In the genomic region with DNA sequence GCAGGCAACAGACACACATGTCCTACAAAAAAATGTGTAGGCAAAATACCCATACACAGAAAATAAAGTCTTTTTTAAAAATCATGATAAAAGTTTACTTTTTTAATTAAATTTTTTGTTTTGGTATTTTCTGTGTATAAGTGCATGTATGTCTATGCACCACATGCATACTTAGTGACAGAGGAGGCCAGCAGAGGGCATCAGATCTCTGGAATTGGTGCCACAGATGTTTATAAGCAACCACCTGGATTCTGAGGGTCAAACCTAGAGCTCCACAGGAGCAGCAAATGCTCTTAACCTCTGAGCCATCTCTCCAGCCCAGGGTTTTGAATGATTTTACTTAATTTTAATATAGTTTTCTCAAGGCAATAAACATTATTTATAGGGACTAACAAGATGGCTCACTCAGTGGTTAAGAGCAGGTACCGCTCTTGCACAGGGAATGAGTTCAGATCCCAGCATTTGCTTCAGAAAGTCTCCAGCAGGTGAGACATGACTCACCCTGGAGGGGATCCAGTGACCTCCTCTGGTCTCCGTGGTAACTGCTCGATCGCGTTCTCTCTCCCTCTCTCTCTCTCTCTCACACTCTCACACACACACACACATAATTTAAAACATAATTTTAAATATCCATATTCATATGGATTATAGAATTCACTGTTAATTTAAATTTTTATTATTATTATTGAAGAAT, we compare ENCODE assay signal across 9 mouse cellular contexts. TPM values are rescaled to one million over a fixed set of nuclear protein-coding genes. Genes with fewer than 3 reads are reported as not detected.
A peak's percentile ranks its signal among the peaks of the same experiment; 100 is the strongest.
DNase-seq lines count a peak whose midpoint lies in the region; ATAC-seq and TF ChIP-seq lines count a peak whose summit lies in the region.
"Had no signal": no experiment of that assay in that cellular context is flagged by ENCODE, and none has a peak within 500 bp of the region (broad histone marks: within the 10 kb centered on the region; RNA-seq: fewer than 3 reads in every experiment).

No protein-coding gene starts in this region.

- H3K27ac ChIP-seq in heart, postnatal 0 days (ENCODE audit: low read depth), result no peak overlapping the region
- H3K27ac ChIP-seq in heart, embryonic 11.5 days (ENCODE audit: low read depth, low read length), result no peak overlapping the region

- TF ChIP-seq CTCF in heart, postnatal 0 days (IDR thresholded peaks at IDR 0.05; ENCODE audit: low read depth), result peak; percentile 32; the same call in 1 of the 2 replicates

- TF ChIP-seq EP300 in heart, postnatal 0 days (IDR thresholded peaks at IDR 0.05; ENCODE audit: low read depth), result no peak

- H3K9ac ChIP-seq in heart, postnatal 0 days (replicated peaks; ENCODE audit: low read depth, low read length), result no peak overlapping the region
- no peak overlapping the region for H3K9ac ChIP-seq in heart, embryonic 11.5 days (ENCODE audit: low read depth, low read length)
- H3K9ac ChIP-seq: liver, embryonic 13.5 days had no signal

- WGBS in heart, postnatal 0 days, result 88% methylated on average over 5 of the region's 5 CpGs
- 86% methylated on average over 5 of the region's 5 CpGs for WGBS in heart, embryonic 11.5 days (ENCODE audit: insufficient replicate concordance)

- intact Hi-C loops in left cerebral cortex, postnatal 14 days (cut with DNase I), result no loop called here

- no peak for ATAC-seq in heart, postnatal 0 days (ENCODE audit: insufficient read depth, low read depth)
- no peak for ATAC-seq in heart, embryonic 11.5 days (replicated peaks; ENCODE audit: insufficient number of reproducible peaks, low FRiP score, low TSS enrichment)
- no peak for ATAC-seq in frontal cortex, adult (ENCODE audit: low TSS enrichment)

- no peaks in the 10 kb centered on the region for H3K9me3 ChIP-seq in heart, postnatal 0 days (replicated peaks; ENCODE audit: control insufficient read depth, low read length)
- no peaks in the 10 kb centered on the region for H3K9me3 ChIP-seq in heart, embryonic 11.5 days (replicated peaks; ENCODE audit: control insufficient read depth, low read length)
- H3K9me3 ChIP-seq: liver, embryonic 13.5 days had no signal

- DNase-seq in heart, postnatal 0 days (ENCODE audit: low spot score), result no peak
- DNase-seq in CD4-positive helper T cell, adult 2 months (ENCODE audit: low read depth, low spot score), result peak; percentile 26
- peak; percentile 12 for DNase-seq in c-Kit-negative CD71-positive TER-119-positive erythroid progenitor cells, embryonic 14.5 days (ENCODE audit: low read depth, low spot score)
- DNase-seq in kidney, postnatal 4 days, result peak; percentile 66 to 70
- no peak for DNase-seq in ovary, postnatal 10 days (ENCODE audit: low spot score)
- DNase-seq in left cerebral cortex, postnatal 14 days (ENCODE audit: low spot score in 2 of 2), result no peak
- DNase-seq: liver, embryonic 13.5 days had no signal

- no peaks in the 10 kb centered on the region for H3K4me1 ChIP-seq in heart, postnatal 0 days (ENCODE audit: control insufficient read depth, insufficient read depth)
- H3K4me1 ChIP-seq in heart, embryonic 11.5 days (ENCODE audit: control insufficient read depth, insufficient read depth, low read length), result no peaks in the 10 kb centered on the region

- H3K4me2 ChIP-seq in heart, postnatal 0 days (ENCODE audit: low read depth, low read length), result no peak overlapping the region
- no peak overlapping the region for H3K4me2 ChIP-seq in heart, embryonic 11.5 days
- H3K4me2 ChIP-seq: liver, embryonic 13.5 days had no signal

- peaks cover 31% of the 10 kb centered on the region for H3K36me3 ChIP-seq in heart, postnatal 0 days (replicated peaks; ENCODE audit: control insufficient read depth, insufficient read depth, low read length)
- no peaks in the 10 kb centered on the region for H3K36me3 ChIP-seq in heart, embryonic 11.5 days (ENCODE audit: control insufficient read depth, insufficient read depth, low read length)

- no peak overlapping the region for H3K4me3 ChIP-seq in heart, postnatal 0 days (ENCODE audit: low read depth, low read length)
- no peak overlapping the region for H3K4me3 ChIP-seq in heart, embryonic 11.5 days (ENCODE audit: low read depth, low read length)
- H3K4me3 ChIP-seq: liver, embryonic 13.5 days had no signal

- no peaks in the 10 kb centered on the region for H3K27me3 ChIP-seq in heart, postnatal 0 days (ENCODE audit: control insufficient read depth, insufficient read depth, low read length)
- H3K27me3 ChIP-seq in heart, embryonic 11.5 days (ENCODE audit: control insufficient read depth, insufficient read depth, low read length), result no peaks in the 10 kb centered on the region
- H3K27me3 ChIP-seq: liver, embryonic 13.5 days had no signal

RNA-seq across cellular contexts. Expression of a gene that starts 18.4 kb away (rescaled TPM):
- total RNA-seq in heart, postnatal 0 days (2014; rRNA removed; ENCODE audit: low replicate concordance), result 0.85 and 14.5 TPM in 2 replicates
- 2.0 and 2.4 TPM in 2 replicates for polyA plus RNA-seq in heart, postnatal 0 days (2015; fragmentation: Nextera tagmentation; extraction: Ambion mirVana)
- 1.3 and 1.5 TPM in 2 replicates for polyA plus RNA-seq in heart, embryonic 11.5 days (2014; fragmentation: Nextera tagmentation; extraction: Ambion mirVana)
- 10 to 100 TPM; 14.2 to 14.6 TPM for total RNA-seq in left cerebral cortex, postnatal 14 days (2021)

RNA-seq across cellular contexts. Expression of a gene that starts 50.0 kb away (rescaled TPM):
- 4.0 and 13.4 TPM in 2 replicates for total RNA-seq in heart, postnatal 0 days (2014; rRNA removed; ENCODE audit: low replicate concordance)
- 7.6 and 9.4 TPM in 2 replicates for polyA plus RNA-seq in heart, postnatal 0 days (2015; fragmentation: Nextera tagmentation; extraction: Ambion mirVana)
- 11.1 and 12.0 TPM in 2 replicates for polyA plus RNA-seq in heart, embryonic 11.5 days (2014; fragmentation: Nextera tagmentation; extraction: Ambion mirVana)
- total RNA-seq in left cerebral cortex, postnatal 14 days (2021), result 10 to 100 TPM; 27.5 to 28.0 TPM

RNA-seq across cellular contexts. Expression of a gene that starts 55.9 kb away (rescaled TPM):
- 19.9 and 29.2 TPM in 2 replicates for total RNA-seq in heart, postnatal 0 days (2014; rRNA removed; ENCODE audit: low replicate concordance)
- polyA plus RNA-seq in heart, postnatal 0 days (2015; fragmentation: Nextera tagmentation; extraction: Ambion mirVana), result 8.1 and 9.6 TPM in 2 replicates
- polyA plus RNA-seq in heart, embryonic 11.5 days (2014; fragmentation: Nextera tagmentation; extraction: Ambion mirVana), result 19.7 and 20.6 TPM in 2 replicates
- total RNA-seq in left cerebral cortex, postnatal 14 days (2021), result 1 to 10 TPM; 5.4 to 6.0 TPM

Comparison
In these comparisons a context has a peak if more than half of its experiments do, and no peak if none do; other contexts are left out.
1. DNase-seq: peak in CD4-positive helper T cell, adult 2 months (single experiment), c-Kit-negative CD71-positive TER-119-positive erythroid progenitor cells, embryonic 14.5 days (single experiment) and kidney, postnatal 4 days (2 of 2); none in heart, postnatal 0 days (single experiment), ovary, postnatal 10 days (single experiment) and left cerebral cortex, postnatal 14 days (0 of 2).